Mouse (Mus musculus) ovary, adult 18-20 months (tissue): ENCODE measurements around the gene Adamtsl4.

Experiments
- DNase-seq: peaks from one replicate; pipeline ENCODE4 v3.0.0; 2022; ENCODE audit warnings: low spot score, mixed read lengths

The Adamtsl4 gene

GRCm38 (mm10) chr3:95635636-95636035, 52.1 kb downstream of the Adamtsl4 start:
- no peak for DNase-seq

- DNase-seq, result peak; percentile 29
Observed at GRCm38 (mm10) chr3:95632648-95633588, 54.8 kb downstream of the Adamtsl4 start.

GRCm38 (mm10) chr3:95631304-95631703, 56.4 kb downstream of the Adamtsl4 start:
- DNase-seq, result no peak

GRCm38 (mm10) chr3:95630856-95631255, 56.9 kb downstream of the Adamtsl4 start:
- no peak for DNase-seq

GRCm38 (mm10) chr3:95629755-95630154, 58.0 kb downstream of the Adamtsl4 start:
- DNase-seq, result no peak

- DNase-seq, result no peak
Observed at GRCm38 (mm10) chr3:95627763-95628162, 60.0 kb downstream of the Adamtsl4 start.
